Mouse (Mus musculus) embryonic facial prominence, embryonic 13.5 days (tissue): ENCODE measurements around the gene Ttll5. TPM values are rescaled to one million over a fixed set of nuclear protein-coding genes. Genes with fewer than 3 reads are reported as not detected.

Experiments
- ATAC-seq: fragments of 200-750 bp; cut with Nextera tagmentation; 2 replicates; pipeline ENCODE4 v1.8.0; 2017; ENCODE audit warnings: low read depth; ENCODE audit not compliant: insufficient number of reproducible peaks, insufficient read depth, low FRiP score, low TSS enrichment
- H3K27ac ChIP-seq: fragments of 300-500 bp; sonication (generic); 2 replicates; pipeline ENCODE4 v1.5.1; 2015; ENCODE audit warnings: moderate library complexity, mild to moderate bottlenecking, inconsistent platforms
- H3K27me3 ChIP-seq: fragments of 300-500 bp; sonication (generic); 2 replicates; pipeline ENCODE4 v1.6.1; 2015; ENCODE audit warnings: mild to moderate bottlenecking, inconsistent platforms
- H3K36me3 ChIP-seq: fragments of 300-500 bp; sonication (generic); 2 replicates; pipeline ENCODE4 v1.6.1; 2015; ENCODE audit warnings: mild to moderate bottlenecking, inconsistent platforms
- H3K4me1 ChIP-seq: fragments of 300-500 bp; sonication (generic); 2 replicates; pipeline ENCODE4 v1.6.1; 2015; ENCODE audit warnings: inconsistent platforms
- H3K4me2 ChIP-seq: fragments of 300-500 bp; sonication (generic); 2 replicates; pipeline ENCODE4 v1.6.1; 2015; ENCODE audit warnings: moderate library complexity, mild to moderate bottlenecking, inconsistent platforms
- H3K4me3 ChIP-seq: fragments of 300-500 bp; sonication (generic); 2 replicates; pipeline ENCODE4 v1.5.1; 2015; ENCODE audit warnings: mild to moderate bottlenecking, inconsistent platforms
- H3K9ac ChIP-seq: fragments of 300-500 bp; sonication (generic); 2 replicates; pipeline ENCODE4 v1.6.1; 2015; ENCODE audit warnings: mild to moderate bottlenecking, inconsistent platforms
- H3K9me3 ChIP-seq: fragments of 300-500 bp; sonication (generic); 2 replicates; pipeline ENCODE4 v1.6.1; 2016; ENCODE audit warnings: inconsistent platforms
- WGBS: fragments of 180-500 bp; shearing (Covaris S2); methylation state at CpG from one replicate; pipeline ENCODE4 v1.1.7; 2015; ENCODE audit warnings: mixed read lengths; 5-methylcytosine and 5-hydroxymethylcytosine counted together
- polyA plus RNA-seq: library from polyadenylated mRNA; unstranded; fragments of >200 nt; fragmentation: Nextera tagmentation; extraction: Ambion mirVana; gene quantifications from 2 replicates; pipeline ENCODE4 v1.2.1, GENCODE M21; 2015

Ttll5 gene
- polyA plus RNA-seq, 1 experiment from 2014 or later, result 17.3 TPM

GRCm38 (mm10) chr12:85848164-85848958, 23.9 kb downstream of the Ttll5 start:
- H3K27ac ChIP-seq, result no peak overlapping the region
- H3K9ac ChIP-seq, result no peak overlapping the region
- no peak overlapping the region for H3K4me2 ChIP-seq
- peaks cover 23% of the 10 kb centered on the region for H3K36me3 ChIP-seq
- no peak overlapping the region for H3K4me3 ChIP-seq
- H3K9me3 ChIP-seq, result no peaks in the 10 kb centered on the region
- no peaks in the 10 kb centered on the region for H3K4me1 ChIP-seq
- no peaks in the 10 kb centered on the region for H3K27me3 ChIP-seq
- 79% methylated on average over 7 of the region's 7 CpGs for WGBS
- ATAC-seq, result no peak

GRCm38 (mm10) chr12:85850661-85851060, 26.2 kb downstream of the Ttll5 start:
- no peak overlapping the region; the same call in 1 of the 2 replicates for H3K9ac ChIP-seq
- no peaks in the 10 kb centered on the region for H3K27me3 ChIP-seq
- no peak overlapping the region for H3K4me2 ChIP-seq
- no peak overlapping the region for H3K4me3 ChIP-seq
- H3K9me3 ChIP-seq, result no peaks in the 10 kb centered on the region
- H3K27ac ChIP-seq, result no peak overlapping the region
- WGBS, result 74% methylated on average over 8 of the region's 8 CpGs
- no peak for ATAC-seq
- peaks cover 15% of the 10 kb centered on the region; the same call in 1 of the 2 replicates for H3K36me3 ChIP-seq
- H3K4me1 ChIP-seq, result no peaks in the 10 kb centered on the region

- H3K36me3 ChIP-seq, result peaks cover 20% of the 10 kb centered on the region
- H3K9ac ChIP-seq, result no peak overlapping the region
- H3K27ac ChIP-seq, result no peak overlapping the region
- no peaks in the 10 kb centered on the region for H3K27me3 ChIP-seq
- 90% methylated on average over 4 of the region's 4 CpGs for WGBS
- H3K4me2 ChIP-seq, result no peak overlapping the region
- no peak for ATAC-seq
- no peak overlapping the region for H3K4me3 ChIP-seq
- no peaks in the 10 kb centered on the region for H3K4me1 ChIP-seq
- H3K9me3 ChIP-seq, result no peaks in the 10 kb centered on the region
Observed at GRCm38 (mm10) chr12:85853836-85854235, 29.4 kb downstream of the Ttll5 start.

GRCm38 (mm10) chr12:85854271-85854670, 29.8 kb downstream of the Ttll5 start:
- peaks cover 3% of the 10 kb centered on the region; the same call in 1 of the 2 replicates for H3K4me1 ChIP-seq
- peaks cover 17% of the 10 kb centered on the region for H3K36me3 ChIP-seq
- H3K4me3 ChIP-seq, result no peak overlapping the region
- H3K27ac ChIP-seq, result no peak overlapping the region
- H3K9ac ChIP-seq, result no peak overlapping the region
- no peak overlapping the region for H3K4me2 ChIP-seq
- no peaks in the 10 kb centered on the region for H3K27me3 ChIP-seq
- WGBS, result 92% methylated on average over 1 of the region's 1 CpGs
- no peaks in the 10 kb centered on the region for H3K9me3 ChIP-seq
- no peak for ATAC-seq

GRCm38 (mm10) chr12:85857300-85857699, 32.8 kb downstream of the Ttll5 start:
- 89% methylated on average over 7 of the region's 7 CpGs for WGBS
- no peak overlapping the region for H3K27ac ChIP-seq
- no peak for ATAC-seq
- no peaks in the 10 kb centered on the region for H3K27me3 ChIP-seq
- no peak overlapping the region for H3K9ac ChIP-seq
- no peak overlapping the region for H3K4me3 ChIP-seq
- H3K36me3 ChIP-seq, result peaks cover 5% of the 10 kb centered on the region
- peaks cover 12% of the 10 kb centered on the region for H3K4me1 ChIP-seq
- H3K4me2 ChIP-seq, result no peak overlapping the region
- no peaks in the 10 kb centered on the region for H3K9me3 ChIP-seq

GRCm38 (mm10) chr12:85859111-85859510, 34.7 kb downstream of the Ttll5 start:
- H3K27ac ChIP-seq, result no peak overlapping the region
- ATAC-seq, result no peak
- H3K4me1 ChIP-seq, result peaks cover 19% of the 10 kb centered on the region

GRCm38 (mm10) chr12:85859511-85860189, 35.2 kb downstream of the Ttll5 start:
- Histone ChIP-seq H3K4me2 (no peak overlapping the region), H3K27ac (no peak overlapping the region), H3K4me1 (peaks cover 19% of the 10 kb centered on the region), H3K27me3 (no peaks in the 10 kb centered on the region), H3K36me3 (peaks cover 10% of the 10 kb centered on the region), H3K9ac (no peak overlapping the region), H3K4me3 (no peak overlapping the region), H3K9me3 (no peaks in the 10 kb centered on the region)
- no peak for ATAC-seq
- 54% methylated on average over 3 of the region's 3 CpGs for WGBS

More at GRCm38 (mm10) chr12:85859111-85859510, 34.7 kb downstream of the Ttll5 start:
- Histone ChIP-seq H3K9ac (no peak overlapping the region), H3K9me3 (no peaks in the 10 kb centered on the region), H3K4me3 (no peak overlapping the region), H3K27me3 (no peaks in the 10 kb centered on the region), H3K4me2 (no peak overlapping the region), H3K36me3 (peaks cover 5% of the 10 kb centered on the region)
- WGBS, result 65% methylated on average over 3 of the region's 3 CpGs

GRCm38 (mm10) chr12:85862514-85862913, 38.1 kb downstream of the Ttll5 start:
- peak overlapping the region; percentile 60 for H3K27ac ChIP-seq
- H3K36me3 ChIP-seq, result peaks cover 7% of the 10 kb centered on the region; the same call in 1 of the 2 replicates
- no peaks in the 10 kb centered on the region for H3K9me3 ChIP-seq
- 0 out of 2 replicates have a peak overlapping the region, but pooled peaks have one; percentile 40 for H3K9ac ChIP-seq
- ATAC-seq, result no peak
- no peaks in the 10 kb centered on the region for H3K27me3 ChIP-seq
- H3K4me2 ChIP-seq, result no peak overlapping the region
- H3K4me1 ChIP-seq, result peaks cover 19% of the 10 kb centered on the region
- H3K4me3 ChIP-seq, result no peak overlapping the region
- WGBS, result 30% methylated on average over 2 of the region's 2 CpGs

GRCm38 (mm10) chr12:85865526-85865925, 41.1 kb downstream of the Ttll5 start:
- Histone ChIP-seq H3K4me1 (peaks cover 22% of the 10 kb centered on the region), H3K27ac (no peak overlapping the region), H3K9me3 (no peaks in the 10 kb centered on the region), H3K27me3 (no peaks in the 10 kb centered on the region), H3K36me3 (peaks cover 7% of the 10 kb centered on the region; the same call in 1 of the 2 replicates), H3K4me2 (no peak overlapping the region), H3K9ac (no peak overlapping the region), H3K4me3 (no peak overlapping the region)
- WGBS, result 78% methylated on average over 3 of the region's 3 CpGs
- no peak for ATAC-seq

GRCm38 (mm10) chr12:85866624-85867023, 42.2 kb downstream of the Ttll5 start:
- no peak for ATAC-seq
- H3K9ac ChIP-seq, result no peak overlapping the region
- no peak overlapping the region for H3K4me3 ChIP-seq
- no peaks in the 10 kb centered on the region for H3K27me3 ChIP-seq
- H3K9me3 ChIP-seq, result no peaks in the 10 kb centered on the region
- H3K36me3 ChIP-seq, result peaks cover 7% of the 10 kb centered on the region; the same call in 1 of the 2 replicates
- peaks cover 22% of the 10 kb centered on the region for H3K4me1 ChIP-seq
- 75% methylated on average over 4 of the region's 4 CpGs for WGBS
- no peak overlapping the region for H3K4me2 ChIP-seq
- H3K27ac ChIP-seq, result no peak overlapping the region

- H3K9ac ChIP-seq, result no peak overlapping the region
- H3K9me3 ChIP-seq, result no peaks in the 10 kb centered on the region
- no peak overlapping the region for H3K4me3 ChIP-seq
- peaks cover 19% of the 10 kb centered on the region for H3K4me1 ChIP-seq
- H3K4me2 ChIP-seq, result no peak overlapping the region
- no peak overlapping the region for H3K27ac ChIP-seq
- peaks cover 7% of the 10 kb centered on the region; the same call in 1 of the 2 replicates for H3K36me3 ChIP-seq
- no peaks in the 10 kb centered on the region for H3K27me3 ChIP-seq
- no peak for ATAC-seq
Observed at GRCm38 (mm10) chr12:85867125-85867524, 42.7 kb downstream of the Ttll5 start.
